Mouse (Mus musculus) G1E (cell line): ENCODE results near the gene Tff1. TPM values are rescaled to one million over a fixed set of nuclear protein-coding genes. Genes with fewer than 3 reads are reported as not detected.

Source experiments
- ATAC-seq: 2 replicates; pipeline ENCODE4 v1.8.0; 2016; ENCODE audit warnings: mild to moderate bottlenecking; ENCODE audit not compliant: insufficient number of reproducible peaks, poor library complexity, low FRiP score, severe bottlenecking; ENCODE audit errors: extremely low read depth
- DNase-seq: peaks from one replicate; pipeline ENCODE4 v3.0.0; 2012; ENCODE audit warnings: low spot score
- H3K27me3 ChIP-seq: 2 replicates; pipeline ENCODE4 v1.6.1; 2012; ENCODE audit warnings: mild to moderate bottlenecking, low read length, inconsistent platforms; ENCODE audit not compliant: insufficient read depth
- H3K36me3 ChIP-seq: replicated peaks from 2 replicates; pipeline ENCODE3; 2012; ENCODE audit warnings: mild to moderate bottlenecking, inconsistent platforms
- H3K4me1 ChIP-seq: 2 replicates; pipeline ENCODE4 v1.6.1; 2012; ENCODE audit warnings: low read depth, low read length, inconsistent platforms, mixed read lengths; ENCODE audit not compliant: insufficient read depth
- H3K4me3 ChIP-seq: 2 replicates; pipeline ENCODE4 v1.5.1; 2012; ENCODE audit warnings: low read depth, mild to moderate bottlenecking, inconsistent platforms, low read length, moderate library complexity, mixed read lengths
- H3K9me3 ChIP-seq: replicated peaks from 2 replicates; pipeline ENCODE4 v1.6.1; 2012; ENCODE audit warnings: inconsistent platforms
- CTCF ChIP-seq: IDR thresholded peaks from 2 replicates; pipeline ENCODE4 v1.5.1; 2012; ENCODE audit warnings: low read depth, low read length, inconsistent platforms, mixed read lengths
- GATA1 ChIP-seq: IDR thresholded peaks from 2 replicates; pipeline ENCODE4 v1.6.1; 2012; ENCODE audit warnings: borderline replicate concordance, low read length, inconsistent platforms, mixed read lengths
- GATA2 ChIP-seq: IDR thresholded peaks from 2 replicates; pipeline ENCODE4 v1.6.1; 2012; ENCODE audit warnings: low read depth, low read length, inconsistent platforms, borderline replicate concordance
- POLR2AphosphoS5 ChIP-seq: IDR thresholded peaks from 2 replicates; pipeline ENCODE4 v1.6.1; 2012; ENCODE audit warnings: low read depth, low read length, inconsistent platforms; ENCODE audit not compliant: insufficient replicate concordance
- TAL1 ChIP-seq: conservative IDR thresholded peaks from 2 replicates; pipeline ENCODE4 v1.6.1; 2012; ENCODE audit warnings: low read depth, low read length, inconsistent platforms, mixed read lengths
- polyA plus RNA-seq: library from polyadenylated mRNA; stranded (reverse); fragments of >175 nt; gene quantifications from 2 replicates; pipeline ENCODE4 v1.2.3, GENCODE M21; 2012
- total RNA-seq, 2 experiments: library from RNA; stranded (forward) in 1 of 2; stranded (reverse) in 1 of 2; fragments of 200-1000 nt in 1 of 2; fragments of >200 nt in 1 of 2; fragmentation: Nextera tagmentation in 1 of 2; gene quantifications; 2 replicates each; pipeline ENCODE4 v1.2.3; 2014 to 2017

Gene Tff1
- total and polyA plus RNA-seq, 3 experiments = not detected

DNA sequence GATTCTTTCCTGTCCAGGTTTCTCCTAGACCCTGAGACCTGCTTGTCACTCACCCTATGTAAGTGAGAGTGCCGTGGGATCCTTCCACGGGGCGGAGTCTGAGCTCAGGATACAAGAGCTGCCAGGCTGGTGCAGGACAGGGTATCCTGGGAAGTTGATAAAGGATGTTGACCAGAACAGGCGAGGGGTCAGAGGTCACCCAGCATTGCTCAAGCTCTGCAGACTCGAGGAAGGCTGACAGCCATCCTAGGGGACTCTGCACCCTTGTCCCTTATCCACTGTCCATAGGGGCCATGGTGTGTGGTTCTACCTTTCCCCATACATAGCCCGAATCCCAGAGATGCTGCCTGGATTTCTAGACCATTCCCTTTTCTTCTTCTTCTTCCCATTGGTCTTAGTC lies 49.0 kb downstream of the Tff1 start:
- Histone ChIP-seq H3K27me3 (no peaks in the 10 kb centered on the region), H3K36me3 (no peaks in the 10 kb centered on the region), H3K4me3 (no peak overlapping the region), H3K9me3 (peaks cover 84% of the 10 kb centered on the region), H3K4me1 (no peaks in the 10 kb centered on the region)
- TF ChIP-seq POLR2AphosphoS5 (no peak), GATA1 (no peak), CTCF (no peak), TAL1 (no peak), GATA2 (no peak)
- ATAC-seq (no peak), DNase-seq (no peak)

DNA sequence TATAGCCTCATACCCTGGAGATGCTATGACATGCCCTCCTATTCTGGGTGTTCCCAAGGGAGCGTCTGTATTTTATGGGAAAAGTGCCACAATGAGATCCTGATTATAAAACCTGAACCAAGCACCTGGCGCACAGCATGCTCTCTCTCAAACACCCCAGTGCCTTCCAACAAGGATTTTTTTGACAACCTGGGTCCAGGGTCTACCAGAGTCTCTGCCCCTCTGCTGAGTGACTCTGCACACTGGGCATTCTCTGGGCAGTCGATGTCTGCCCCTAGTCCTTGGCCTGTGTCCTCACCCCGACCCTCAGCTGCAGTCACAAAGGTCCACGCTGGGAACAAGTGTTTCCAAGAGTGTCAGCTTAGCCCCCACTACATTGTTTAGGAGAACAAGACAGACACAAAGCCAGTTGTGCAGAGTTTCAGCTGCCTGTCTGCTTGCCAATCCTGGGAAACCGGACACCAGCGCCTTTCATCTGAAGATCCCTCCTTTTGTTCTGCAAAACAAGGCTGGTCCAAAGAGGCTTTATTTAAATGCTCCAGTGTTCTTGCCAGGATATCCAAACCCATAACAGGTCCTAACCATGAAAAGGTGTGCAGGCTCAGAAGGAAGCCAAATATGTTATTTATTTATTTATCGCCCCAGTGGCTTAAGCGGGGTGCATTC lies 51.8 kb downstream of the Tff1 start:
- Histone ChIP-seq H3K36me3 (no peaks in the 10 kb centered on the region), H3K27me3 (no peaks in the 10 kb centered on the region), H3K4me1 (no peaks in the 10 kb centered on the region), H3K4me3 (no peak overlapping the region), H3K9me3 (peaks cover 88% of the 10 kb centered on the region)
- no peak for TF ChIP-seq GATA1
- TF ChIP-seq TAL1 = no peak
- no peak for TF ChIP-seq POLR2AphosphoS5
- ATAC-seq (no peak), DNase-seq (no peak)

Other genes starting within 250 kb of the Tff1 start
- gene Umodl1, start 210.6 kb downstream of the Tff1 start, total RNA-seq (2014; fragmentation: Nextera tagmentation) = not detected in 2 replicates
- 0.16 TPM in 1 of 2 replicates, not detected in the other for gene Umodl1, start 210.6 kb downstream of the Tff1 start, total RNA-seq (2017)
- 0.01 TPM in 1 of 2 replicates, not detected in the other for gene Umodl1, start 210.6 kb downstream of the Tff1 start, polyA plus RNA-seq
- gene Abcg1, start 107.6 kb downstream of the Tff1 start, total RNA-seq (2014; fragmentation: Nextera tagmentation) = not detected in 2 replicates
- 0.05 and 0.06 TPM in 2 replicates for gene Abcg1, start 107.6 kb downstream of the Tff1 start, total RNA-seq (2017)
- not detected in 2 replicates for gene Abcg1, start 107.6 kb downstream of the Tff1 start, polyA plus RNA-seq
- gene Tff3, start 35.6 kb downstream of the Tff1 start, total RNA-seq (2014; fragmentation: Nextera tagmentation) = not detected in 2 replicates
- not detected in 2 replicates for gene Tff3, start 35.6 kb downstream of the Tff1 start, total RNA-seq (2017)
- not detected in 2 replicates for gene Tff3, start 35.6 kb downstream of the Tff1 start, polyA plus RNA-seq
- not detected in 2 replicates for gene Tff2, start 21.0 kb downstream of the Tff1 start, total RNA-seq (2014; fragmentation: Nextera tagmentation)
- not detected in 2 replicates for gene Tff2, start 21.0 kb downstream of the Tff1 start, total RNA-seq (2017)
- not detected in 2 replicates for gene Tff2, start 21.0 kb downstream of the Tff1 start, polyA plus RNA-seq
- not detected in 2 replicates for gene Tmprss3, start 33.7 kb upstream of the Tff1 start, total RNA-seq (2014; fragmentation: Nextera tagmentation)
- not detected in 2 replicates for gene Tmprss3, start 33.7 kb upstream of the Tff1 start, total RNA-seq (2017)
- gene Tmprss3, start 33.7 kb upstream of the Tff1 start, polyA plus RNA-seq = not detected in 2 replicates
- gene Ubash3a, start 42.6 kb upstream of the Tff1 start, total RNA-seq (2014; fragmentation: Nextera tagmentation) = not detected in 2 replicates
- gene Ubash3a, start 42.6 kb upstream of the Tff1 start, total RNA-seq (2017) = 0.17 and 0.33 TPM in 2 replicates
- not detected in 2 replicates for gene Ubash3a, start 42.6 kb upstream of the Tff1 start, polyA plus RNA-seq
- not detected in 2 replicates for gene Rsph1, start 112.1 kb upstream of the Tff1 start, total RNA-seq (2014; fragmentation: Nextera tagmentation)
- not detected in 2 replicates for gene Rsph1, start 112.1 kb upstream of the Tff1 start, total RNA-seq (2017)
- not detected in 2 replicates for gene Rsph1, start 112.1 kb upstream of the Tff1 start, polyA plus RNA-seq
- not detected in 2 replicates for gene Slc37a1, start 121.5 kb upstream of the Tff1 start, total RNA-seq (2014; fragmentation: Nextera tagmentation)
- gene Slc37a1, start 121.5 kb upstream of the Tff1 start, total RNA-seq (2017) = 0.12 and 0.38 TPM in 2 replicates
- not detected in 2 replicates for gene Slc37a1, start 121.5 kb upstream of the Tff1 start, polyA plus RNA-seq
- gene Pde9a, start 220.9 kb upstream of the Tff1 start, total RNA-seq (2014; fragmentation: Nextera tagmentation) = not detected in 2 replicates
- 0.16 TPM in 1 of 2 replicates, not detected in the other for gene Pde9a, start 220.9 kb upstream of the Tff1 start, total RNA-seq (2017)
- gene Pde9a, start 220.9 kb upstream of the Tff1 start, polyA plus RNA-seq = not detected in 2 replicates